Mouse (Mus musculus) heart, adult 2 months (tissue): Measurements from ENCODE around the gene Mpp2.

Experiments used
- EP300 ChIP-seq: fragments of 200-500 bp; IDR thresholded peaks from 2 replicates; pipeline ENCODE4 v1.6.1; 2011; ENCODE audit warnings: low read depth, low read length, control low read depth; ENCODE audit not compliant: insufficient read depth
- POLR2A ChIP-seq: fragments of 200-500 bp; IDR thresholded peaks from 2 replicates; pipeline ENCODE4 v1.6.1; 2011; ENCODE audit warnings: mild to moderate bottlenecking, low read depth, low read length, control low read depth; ENCODE audit not compliant: insufficient read depth

DNA sequence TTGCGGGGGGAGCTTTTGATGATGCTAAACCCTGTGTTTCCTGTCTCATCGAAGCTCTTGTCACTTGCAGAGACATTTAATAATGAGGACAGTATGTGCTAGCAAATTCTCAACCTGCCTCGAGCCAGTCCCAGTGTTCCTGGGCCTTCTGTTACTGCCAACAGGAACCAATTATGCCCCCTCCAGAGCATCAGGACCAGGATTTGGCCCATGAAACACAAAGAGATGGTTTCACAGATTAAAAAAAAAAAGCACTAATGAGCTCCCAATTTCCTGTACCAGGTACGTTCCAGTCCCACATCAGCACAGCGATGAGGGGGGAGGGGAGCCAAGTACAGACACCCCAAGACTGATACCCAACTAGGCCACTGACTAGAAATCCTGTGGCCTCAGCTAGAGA, 67.1 kb downstream of the Mpp2 start:
- no peak for TF ChIP-seq POLR2A
- no peak for TF ChIP-seq EP300
